Mouse (Mus musculus): Measurements from ENCODE around the gene Ackr3. TPM values are rescaled to one million over a fixed set of nuclear protein-coding genes. Genes with fewer than 3 reads are reported as not detected.

Ackr3 gene
- polyA plus RNA-seq, 1 experiment from 2014 or later = 31.9 TPM

DNA sequence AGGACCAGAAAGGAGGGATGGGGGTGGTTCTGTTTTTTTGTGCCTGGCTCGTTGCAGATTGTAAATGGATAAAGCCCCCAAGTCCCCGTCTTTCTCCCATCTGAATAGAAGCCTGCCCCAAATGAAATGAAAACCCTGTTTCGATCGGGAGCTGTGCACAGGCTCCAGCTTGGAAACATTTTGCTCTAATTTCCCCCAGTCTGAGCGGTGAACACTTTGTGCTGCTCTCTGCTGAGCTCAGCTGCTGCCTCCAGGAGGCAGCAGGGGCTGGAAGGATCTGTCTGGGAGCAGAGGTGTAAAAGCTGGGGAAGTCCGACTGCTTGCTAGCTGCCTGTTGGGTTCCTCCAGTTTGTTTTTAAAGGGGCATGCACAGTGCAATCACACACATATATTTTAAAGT, 1.4 kb downstream of the Ackr3 start:
- WGBS = under 1% methylated on average over 6 of the region's 6 CpGs
- H3K4me2 ChIP-seq (replicated peaks) = peak overlapping the region; percentile 44
- H3K4me3 ChIP-seq (replicated peaks) = peak overlapping the region; percentile 49
- H3K27me3 ChIP-seq = peaks cover 7% of the 10 kb centered on the region; the same call in 1 of the 2 replicates
- H3K36me3 ChIP-seq = no peaks in the 10 kb centered on the region
- peak overlapping the region; percentile 79 for H3K27ac ChIP-seq (replicated peaks)
- H3K9ac ChIP-seq = peak overlapping the region; percentile 33
- peaks cover 74% of the 10 kb centered on the region for H3K4me1 ChIP-seq
- no peaks in the 10 kb centered on the region for H3K9me3 ChIP-seq (replicated peaks)
- ATAC-seq (ENCODE audit: insufficient number of reproducible peaks, low FRiP score, low TSS enrichment, low read depth) = peak; percentile 73

DNA sequence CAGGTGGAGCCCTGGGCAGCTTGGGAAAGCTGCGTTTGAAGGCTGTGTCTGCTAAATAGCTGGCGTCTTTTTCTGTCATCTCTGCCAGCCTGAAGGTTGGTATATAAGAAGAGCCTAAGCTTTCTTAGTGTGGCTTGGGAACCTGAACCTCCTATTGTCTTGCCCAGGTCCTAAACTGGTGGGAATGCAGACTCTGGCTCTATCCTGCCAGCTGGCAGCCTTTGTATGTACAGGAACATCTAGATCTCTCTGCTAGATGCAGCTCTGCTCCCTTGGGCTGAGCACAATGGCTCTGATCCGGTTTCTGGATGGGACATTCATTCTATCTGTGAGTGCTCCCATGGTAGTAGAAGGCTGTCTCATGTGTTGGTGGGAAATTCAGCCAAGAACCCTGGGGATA, 2.9 kb downstream of the Ackr3 start:
- peak overlapping the region; percentile 49 for H3K4me3 ChIP-seq (replicated peaks)
- 32% methylated on average over 3 of the region's 3 CpGs for WGBS
- no peaks in the 10 kb centered on the region for H3K9me3 ChIP-seq (replicated peaks)
- H3K27me3 ChIP-seq = peaks cover 7% of the 10 kb centered on the region; the same call in 1 of the 2 replicates
- H3K27ac ChIP-seq (replicated peaks) = peak overlapping the region; percentile 23; the same call in 1 of the 2 replicates
- no peak for ATAC-seq (ENCODE audit: insufficient number of reproducible peaks, low FRiP score, low TSS enrichment, low read depth)
- peak overlapping the region; percentile 44 for H3K4me2 ChIP-seq (replicated peaks)
- H3K4me1 ChIP-seq = peaks cover 85% of the 10 kb centered on the region
- no peaks in the 10 kb centered on the region for H3K36me3 ChIP-seq
- H3K9ac ChIP-seq = no peak overlapping the region

DNA sequence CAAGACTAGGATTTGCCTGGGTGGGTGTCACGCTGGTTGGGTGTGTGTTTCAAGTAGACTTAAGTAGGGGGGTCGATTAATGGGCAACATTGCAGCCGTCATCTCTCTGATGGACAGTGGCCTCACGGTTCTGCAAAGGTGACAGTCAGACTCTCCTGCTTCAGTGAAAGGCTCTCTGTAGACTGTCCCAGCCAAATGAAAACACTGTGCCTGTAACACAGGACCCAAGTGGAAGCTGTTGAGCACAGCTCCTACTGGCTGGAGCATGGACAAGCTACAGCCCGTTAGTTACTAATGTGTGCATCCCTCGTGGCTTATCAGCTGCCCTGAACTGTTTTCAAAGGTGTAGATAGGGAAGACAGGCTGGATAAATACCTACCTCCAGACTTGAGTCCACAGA, 3.5 kb downstream of the Ackr3 start:
- ATAC-seq (ENCODE audit: insufficient number of reproducible peaks, low FRiP score, low TSS enrichment, low read depth) = no peak
- no peaks in the 10 kb centered on the region for H3K9me3 ChIP-seq (replicated peaks)
- peak overlapping the region; percentile 44 for H3K4me2 ChIP-seq (replicated peaks)
- H3K27ac ChIP-seq (replicated peaks) = 0 out of 2 replicates have a peak overlapping the region, but pooled peaks have one; percentile 23
- no peak overlapping the region for H3K9ac ChIP-seq
- H3K36me3 ChIP-seq = no peaks in the 10 kb centered on the region
- peak overlapping the region; percentile 49 for H3K4me3 ChIP-seq (replicated peaks)
- peaks cover 4% of the 10 kb centered on the region; the same call in 1 of the 2 replicates for H3K27me3 ChIP-seq
- 47% methylated on average over 6 of the region's 6 CpGs for WGBS
- peaks cover 86% of the 10 kb centered on the region for H3K4me1 ChIP-seq

DNA sequence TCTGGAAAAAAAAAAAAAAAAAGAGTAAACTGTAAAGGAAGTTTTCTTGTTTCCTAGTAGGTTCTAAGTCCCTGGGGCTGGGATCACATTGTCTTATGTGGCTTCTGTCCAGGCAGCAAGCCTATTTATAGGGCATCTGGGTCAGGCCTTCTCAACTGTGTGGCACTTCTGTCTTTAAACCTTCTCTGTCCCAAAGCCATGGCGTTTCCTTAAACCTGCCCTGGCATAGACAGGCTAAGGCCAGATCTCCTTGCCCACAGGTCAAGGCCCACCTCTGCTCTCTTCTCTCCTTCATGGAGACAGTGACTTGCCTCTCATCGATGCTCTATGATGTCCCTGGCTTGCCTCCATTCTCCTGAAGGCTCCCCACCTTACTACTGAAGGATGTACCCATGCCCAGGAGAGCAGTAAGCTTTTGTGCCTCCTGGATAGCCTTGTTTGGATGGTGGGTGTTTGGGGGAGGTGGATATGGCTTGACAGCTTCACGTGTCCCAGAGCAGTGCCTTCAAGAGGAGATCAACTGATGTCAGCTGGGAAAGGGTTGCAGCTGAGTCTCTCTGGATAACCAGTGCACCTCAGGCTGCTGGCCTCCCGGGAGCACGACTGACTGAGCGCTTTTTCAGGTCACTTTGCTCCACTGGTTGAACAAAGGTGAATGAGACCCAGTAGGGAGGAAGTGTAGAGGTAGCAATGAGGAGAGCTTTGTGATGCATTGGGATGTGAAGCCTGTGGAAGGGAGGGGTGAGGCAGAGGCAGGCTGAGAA, 4.1 kb downstream of the Ackr3 start:
- H3K27ac ChIP-seq (replicated peaks) = peak overlapping the region; percentile 56
- no peak for ATAC-seq (ENCODE audit: insufficient number of reproducible peaks, low FRiP score, low TSS enrichment, low read depth)
- no peak overlapping the region for H3K9ac ChIP-seq
- no peaks in the 10 kb centered on the region for H3K27me3 ChIP-seq
- WGBS = 49% methylated on average over 6 of the region's 6 CpGs
- peak overlapping the region; percentile 49 for H3K4me3 ChIP-seq (replicated peaks)
- peaks cover 86% of the 10 kb centered on the region for H3K4me1 ChIP-seq
- H3K4me2 ChIP-seq (replicated peaks) = peak overlapping the region; percentile 44
- H3K9me3 ChIP-seq (replicated peaks) = no peaks in the 10 kb centered on the region
- H3K36me3 ChIP-seq = no peaks in the 10 kb centered on the region; the same call in 1 of the 2 replicates

DNA sequence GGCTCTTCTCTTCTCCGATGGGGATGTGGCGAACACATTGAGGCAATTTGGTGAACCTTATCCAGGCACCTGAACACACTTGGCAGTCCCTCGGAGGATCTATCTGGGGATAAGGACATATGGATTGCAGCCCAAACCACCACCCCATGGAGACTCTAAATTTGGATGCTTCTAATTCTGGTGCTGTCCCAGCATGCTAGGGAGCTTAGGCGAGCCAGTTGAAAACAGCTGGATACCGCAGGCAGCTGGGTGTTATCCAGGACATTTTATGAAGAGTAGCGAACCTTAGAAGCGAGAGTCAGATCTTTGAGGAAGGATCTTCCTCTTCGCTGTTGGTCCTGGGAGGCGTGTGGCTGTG, 4.7 kb downstream of the Ackr3 start:
- Histone ChIP-seq H3K27ac (replicated peaks) (peak overlapping the region; percentile 56; the same call in 1 of the 2 replicates), H3K4me2 (replicated peaks) (peak overlapping the region; percentile 44), H3K9ac (no peak overlapping the region), H3K4me1 (peaks cover 84% of the 10 kb centered on the region), H3K9me3 (replicated peaks) (no peaks in the 10 kb centered on the region), H3K4me3 (replicated peaks) (peak overlapping the region; percentile 49), H3K27me3 (no peaks in the 10 kb centered on the region), H3K36me3 (peaks cover under 1% of the 10 kb centered on the region)
- no peak for ATAC-seq (ENCODE audit: insufficient number of reproducible peaks, low FRiP score, low TSS enrichment, low read depth)
- WGBS = 27% methylated on average over 9 of the region's 9 CpGs

DNA sequence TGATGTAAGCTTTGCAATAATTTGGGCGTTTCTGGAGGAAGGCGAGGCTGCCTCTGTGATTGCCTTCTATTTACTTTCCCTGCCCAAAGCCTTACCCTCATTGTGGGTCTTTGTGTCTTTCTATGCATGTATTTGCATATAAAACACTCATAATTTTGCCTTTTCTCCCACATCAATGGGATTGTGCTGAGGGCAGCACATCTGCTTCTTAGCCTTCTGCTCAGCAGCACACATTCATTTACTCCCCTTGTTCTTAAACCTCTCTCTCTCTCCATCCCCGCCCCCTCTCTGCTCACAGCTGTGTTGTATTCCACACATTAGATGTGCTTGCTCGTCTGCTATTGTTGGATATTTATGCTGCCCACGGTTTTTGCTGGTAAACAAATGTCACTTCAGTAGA, 5.3 kb downstream of the Ackr3 start:
- peak overlapping the region; percentile 56; the same call in 1 of the 2 replicates for H3K27ac ChIP-seq (replicated peaks)
- peak overlapping the region; percentile 44 for H3K4me2 ChIP-seq (replicated peaks)
- H3K9me3 ChIP-seq (replicated peaks) = no peaks in the 10 kb centered on the region
- no peak for ATAC-seq (ENCODE audit: insufficient number of reproducible peaks, low FRiP score, low TSS enrichment, low read depth)
- peak overlapping the region; percentile 49 for H3K4me3 ChIP-seq (replicated peaks)
- no peaks in the 10 kb centered on the region for H3K27me3 ChIP-seq
- H3K36me3 ChIP-seq = peaks cover 7% of the 10 kb centered on the region
- H3K9ac ChIP-seq = no peak overlapping the region
- H3K4me1 ChIP-seq = peaks cover 80% of the 10 kb centered on the region
- 48% methylated on average over 5 of the region's 5 CpGs for WGBS

DNA sequence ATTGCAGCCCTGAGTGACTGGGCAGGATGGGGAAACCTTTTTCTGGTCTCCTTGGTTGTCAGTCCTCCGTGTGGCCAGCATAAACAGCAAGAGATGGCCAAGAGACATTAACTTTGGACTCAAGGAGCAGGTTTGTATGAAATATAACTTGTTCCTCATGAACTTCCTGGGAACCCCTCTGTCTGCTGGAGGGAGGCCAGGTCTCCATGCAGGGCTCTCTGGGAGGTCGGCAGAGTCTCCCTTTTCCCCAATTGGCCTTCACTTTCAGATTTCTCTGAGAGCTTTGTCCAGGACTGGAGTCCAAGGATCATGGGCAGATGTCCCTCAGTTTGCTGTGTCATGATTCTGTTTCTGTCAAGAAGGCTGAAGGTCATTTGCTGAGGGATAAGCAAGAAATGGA, 6.0 kb downstream of the Ackr3 start:
- no peak overlapping the region for H3K27ac ChIP-seq (replicated peaks)
- H3K4me2 ChIP-seq (replicated peaks) = no peak overlapping the region
- 65% methylated on average over 2 of the region's 2 CpGs for WGBS
- peaks cover 79% of the 10 kb centered on the region for H3K4me1 ChIP-seq
- no peak overlapping the region for H3K9ac ChIP-seq
- H3K4me3 ChIP-seq (replicated peaks) = no peak overlapping the region
- no peaks in the 10 kb centered on the region for H3K27me3 ChIP-seq
- ATAC-seq (ENCODE audit: insufficient number of reproducible peaks, low FRiP score, low TSS enrichment, low read depth) = no peak
- H3K9me3 ChIP-seq (replicated peaks) = no peaks in the 10 kb centered on the region
- H3K36me3 ChIP-seq = peaks cover 13% of the 10 kb centered on the region

DNA sequence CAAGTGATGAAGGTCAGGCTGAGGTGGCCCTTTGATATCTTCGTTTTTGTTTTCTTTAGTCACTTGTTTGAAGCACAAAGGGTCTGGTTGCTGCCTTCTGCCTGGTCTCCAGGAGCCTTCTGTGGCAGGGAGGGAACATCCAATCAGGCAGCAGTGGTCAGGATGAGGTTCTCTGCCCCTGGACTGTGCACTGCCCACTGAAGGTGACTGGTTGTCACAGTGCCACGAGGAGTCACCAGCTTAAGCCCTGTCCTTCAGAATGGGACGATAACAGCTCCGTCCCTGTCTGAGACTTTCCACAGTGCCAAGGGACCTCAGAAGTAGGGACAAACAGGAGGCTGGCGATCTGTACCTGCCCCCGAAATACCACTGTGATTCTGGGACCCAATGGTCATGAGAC, 6.6 kb downstream of the Ackr3 start:
- WGBS = 89% methylated on average over 6 of the region's 6 CpGs
- Histone ChIP-seq H3K36me3 (peaks cover 17% of the 10 kb centered on the region), H3K4me1 (peaks cover 74% of the 10 kb centered on the region), H3K27ac (replicated peaks) (no peak overlapping the region), H3K4me3 (replicated peaks) (no peak overlapping the region), H3K27me3 (no peaks in the 10 kb centered on the region), H3K9ac (no peak overlapping the region), H3K4me2 (replicated peaks) (no peak overlapping the region), H3K9me3 (replicated peaks) (no peaks in the 10 kb centered on the region)
- ATAC-seq (ENCODE audit: insufficient number of reproducible peaks, low FRiP score, low TSS enrichment, low read depth) = no peak

DNA sequence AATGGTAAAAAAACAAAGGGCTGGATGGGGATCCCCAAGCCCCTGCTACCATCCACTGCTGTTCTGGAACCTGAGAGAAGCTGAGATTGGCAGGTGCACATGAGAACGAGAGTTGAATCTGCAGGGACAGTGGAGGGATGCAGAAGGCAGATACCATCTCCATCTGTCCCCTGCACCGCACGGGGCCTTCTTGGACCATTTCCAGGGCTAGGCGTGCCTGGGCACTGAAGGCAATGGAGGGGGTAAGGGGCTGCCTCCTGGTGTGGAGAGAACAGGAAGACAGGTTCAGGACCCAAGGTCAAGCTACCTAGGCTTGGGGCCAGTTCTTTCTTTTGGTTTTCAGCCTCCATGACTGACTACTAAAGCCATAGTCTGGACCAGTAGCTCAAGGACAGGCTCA, 7.0 kb downstream of the Ackr3 start:
- Histone ChIP-seq H3K4me3 (replicated peaks) (no peak overlapping the region), H3K36me3 (peaks cover 21% of the 10 kb centered on the region), H3K9ac (no peak overlapping the region), H3K27me3 (no peaks in the 10 kb centered on the region), H3K4me2 (replicated peaks) (no peak overlapping the region), H3K27ac (replicated peaks) (no peak overlapping the region), H3K4me1 (peaks cover 71% of the 10 kb centered on the region), H3K9me3 (replicated peaks) (no peaks in the 10 kb centered on the region)
- WGBS = 51% methylated on average over 4 of the region's 4 CpGs
- ATAC-seq (ENCODE audit: insufficient number of reproducible peaks, low FRiP score, low TSS enrichment, low read depth) = no peak

DNA sequence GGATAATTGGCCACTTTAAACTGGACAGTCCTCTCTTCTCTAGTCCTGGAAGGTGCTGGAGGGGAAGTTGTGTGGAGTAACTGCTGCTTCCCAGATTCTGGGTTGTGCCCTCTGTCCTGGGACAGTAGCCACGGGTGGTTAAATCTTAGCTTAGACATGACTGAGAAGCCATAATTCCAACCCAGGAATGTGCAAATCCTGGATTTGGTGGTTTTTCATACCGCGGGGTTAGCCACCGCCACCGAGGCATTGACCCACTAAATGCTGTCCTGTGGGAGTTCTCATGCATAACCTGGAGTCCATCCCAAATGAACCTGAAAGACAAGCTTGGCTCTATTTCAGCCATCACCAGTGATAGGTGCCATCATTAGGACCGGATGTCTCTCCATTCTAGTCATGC, 8.6 kb downstream of the Ackr3 start:
- no peak for ATAC-seq (ENCODE audit: insufficient number of reproducible peaks, low FRiP score, low TSS enrichment, low read depth)
- H3K4me1 ChIP-seq = peaks cover 55% of the 10 kb centered on the region
- no peak overlapping the region for H3K27ac ChIP-seq (replicated peaks)
- 87% methylated on average over 6 of the region's 6 CpGs for WGBS
- H3K36me3 ChIP-seq = peaks cover 28% of the 10 kb centered on the region
- no peak overlapping the region for H3K4me3 ChIP-seq (replicated peaks)
- no peak overlapping the region for H3K9ac ChIP-seq
- H3K9me3 ChIP-seq (replicated peaks) = no peaks in the 10 kb centered on the region
- no peaks in the 10 kb centered on the region for H3K27me3 ChIP-seq
- no peak overlapping the region for H3K4me2 ChIP-seq (replicated peaks)

DNA sequence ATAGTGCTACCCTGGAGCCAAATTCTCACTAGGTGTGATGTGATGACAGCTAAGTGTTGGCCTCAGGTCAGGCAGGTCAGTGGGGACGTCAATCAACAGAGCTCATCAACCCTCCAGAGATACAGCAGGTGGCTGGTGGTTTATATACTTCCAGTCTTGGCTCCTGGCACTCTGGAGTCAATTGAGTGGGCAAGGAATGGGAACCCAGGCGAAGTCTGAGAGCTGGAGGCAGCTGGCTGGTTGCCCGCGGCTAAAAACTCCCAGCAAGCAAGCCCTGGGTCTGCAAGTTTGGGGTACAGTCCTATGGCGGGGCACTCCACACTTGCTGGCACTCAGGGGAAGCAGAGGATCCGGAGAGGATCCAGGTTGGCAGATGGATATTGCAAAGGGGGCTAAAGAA, 9.1 kb downstream of the Ackr3 start:
- ATAC-seq (ENCODE audit: insufficient number of reproducible peaks, low FRiP score, low TSS enrichment, low read depth) = no peak
- no peak overlapping the region for H3K9ac ChIP-seq
- H3K4me1 ChIP-seq = peaks cover 50% of the 10 kb centered on the region
- peaks cover 28% of the 10 kb centered on the region for H3K36me3 ChIP-seq
- 73% methylated on average over 6 of the region's 6 CpGs for WGBS
- no peaks in the 10 kb centered on the region for H3K9me3 ChIP-seq (replicated peaks)
- H3K4me3 ChIP-seq (replicated peaks) = no peak overlapping the region
- H3K4me2 ChIP-seq (replicated peaks) = no peak overlapping the region
- no peak overlapping the region for H3K27ac ChIP-seq (replicated peaks)
- H3K27me3 ChIP-seq = no peaks in the 10 kb centered on the region

DNA sequence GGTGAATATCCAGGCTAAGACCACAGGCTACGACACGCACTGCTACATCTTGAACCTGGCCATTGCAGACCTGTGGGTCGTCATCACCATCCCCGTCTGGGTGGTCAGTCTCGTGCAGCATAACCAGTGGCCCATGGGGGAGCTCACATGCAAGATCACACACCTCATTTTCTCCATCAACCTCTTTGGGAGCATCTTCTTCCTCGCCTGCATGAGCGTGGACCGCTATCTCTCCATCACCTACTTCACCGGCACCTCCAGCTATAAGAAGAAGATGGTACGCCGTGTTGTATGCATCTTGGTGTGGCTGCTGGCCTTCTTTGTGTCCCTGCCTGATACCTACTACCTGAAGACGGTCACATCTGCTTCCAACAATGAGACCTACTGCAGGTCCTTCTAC, 10.2 kb downstream of the Ackr3 start:
- 95% methylated on average over 12 of the region's 12 CpGs for WGBS
- no peaks in the 10 kb centered on the region for H3K27me3 ChIP-seq
- no peaks in the 10 kb centered on the region for H3K9me3 ChIP-seq (replicated peaks)
- peaks cover 28% of the 10 kb centered on the region for H3K36me3 ChIP-seq
- H3K4me3 ChIP-seq (replicated peaks) = no peak overlapping the region
- no peak overlapping the region for H3K27ac ChIP-seq (replicated peaks)
- H3K4me1 ChIP-seq = peaks cover 39% of the 10 kb centered on the region
- H3K4me2 ChIP-seq (replicated peaks) = no peak overlapping the region
- ATAC-seq (ENCODE audit: insufficient number of reproducible peaks, low FRiP score, low TSS enrichment, low read depth) = no peak
- H3K9ac ChIP-seq = no peak overlapping the region
